Mouse (Mus musculus) midbrain, embryonic 16.5 days (tissue): ENCODE measurements around the gene Smap2. TPM values are rescaled to one million over a fixed set of nuclear protein-coding genes. Genes with fewer than 3 reads are reported as not detected.

Experiments
- ATAC-seq: fragments of 200-750 bp; cut with Nextera tagmentation; 2 replicates; pipeline ENCODE4 v1.8.0; 2017; ENCODE audit warnings: moderate TSS enrichment
- H3K27ac ChIP-seq: fragments of 300-500 bp; sonication (generic); 2 replicates; pipeline ENCODE4 v1.5.1; 2014; ENCODE audit warnings: mild to moderate bottlenecking, low read length, mixed read lengths
- H3K27me3 ChIP-seq: fragments of 300-500 bp; sonication (generic); 2 replicates; pipeline ENCODE4 v1.6.1; 2014; ENCODE audit warnings: low read depth, low read length, mixed read lengths; ENCODE audit not compliant: control insufficient read depth, insufficient read depth
- H3K36me3 ChIP-seq: fragments of 300-500 bp; sonication (generic); 2 replicates; pipeline ENCODE4 v1.6.1; 2014; ENCODE audit warnings: mild to moderate bottlenecking, low read length, moderate library complexity, mixed read lengths; ENCODE audit not compliant: control insufficient read depth, insufficient read depth
- H3K4me1 ChIP-seq: fragments of 300-500 bp; sonication (generic); 2 replicates; pipeline ENCODE4 v1.6.1; 2014; ENCODE audit warnings: mild to moderate bottlenecking, low read length, mixed read lengths; ENCODE audit not compliant: control insufficient read depth, insufficient read depth
- H3K4me2 ChIP-seq: fragments of 300-500 bp; sonication (generic); 2 replicates; pipeline ENCODE4 v1.6.1; 2014; ENCODE audit warnings: mild to moderate bottlenecking, low read length, mixed read lengths
- H3K4me3 ChIP-seq: fragments of 300-500 bp; sonication (generic); 2 replicates; pipeline ENCODE4 v1.5.1; 2014; ENCODE audit warnings: low read depth, mild to moderate bottlenecking, low read length, moderate library complexity, mixed read lengths
- H3K9ac ChIP-seq: fragments of 300-500 bp; sonication (generic); 2 replicates; pipeline ENCODE4 v1.6.1; 2014; ENCODE audit warnings: low read depth, low read length, mixed read lengths
- H3K9me3 ChIP-seq: fragments of 300-500 bp; sonication (generic); replicated peaks from 2 replicates; pipeline ENCODE4 v1.6.1; 2014; ENCODE audit warnings: mild to moderate bottlenecking, low read length, mixed read lengths; ENCODE audit not compliant: control insufficient read depth, poor library complexity, severe bottlenecking
- WGBS: fragments of 180-500 bp; shearing (Covaris S2); extraction: QIAGEN DNeasy Blood & Tissue Kit; methylation state at CpG from one replicate; pipeline ENCODE4 v1.1.7; 2014; 5-methylcytosine and 5-hydroxymethylcytosine counted together
- polyA plus RNA-seq: library from polyadenylated mRNA; unstranded; fragments of >200 nt; fragmentation: Nextera tagmentation; extraction: Ambion mirVana; gene quantifications from 2 replicates; pipeline ENCODE4 v1.2.1, GENCODE M21; 2015

Gene Smap2
- polyA plus RNA-seq, 1 experiment from 2014 or later = 43.2 TPM

GRCm38 (mm10) chr4:120950763-120951427, 66.2 kb downstream of the Smap2 start:
- Histone ChIP-seq H3K4me3 (peak overlapping the region; percentile 51), H3K27ac (peak overlapping the region; percentile 71), H3K9me3 (no peaks in the 10 kb centered on the region), H3K4me2 (peak overlapping the region; percentile 79), H3K4me1 (peaks cover 11% of the 10 kb centered on the region), H3K27me3 (no peaks in the 10 kb centered on the region), H3K36me3 (no peaks in the 10 kb centered on the region), H3K9ac (peak overlapping the region; percentile 74)
- 6% methylated on average over 20 of the region's 20 CpGs for WGBS
- peak; percentile 11; the same call in 1 of the 2 replicates for ATAC-seq

- WGBS = 91% methylated on average over 3 of the region's 3 CpGs
- Histone ChIP-seq H3K9me3 (no peaks in the 10 kb centered on the region), H3K36me3 (no peaks in the 10 kb centered on the region), H3K27me3 (no peaks in the 10 kb centered on the region), H3K27ac (no peak overlapping the region), H3K4me3 (no peak overlapping the region), H3K4me1 (peaks cover 11% of the 10 kb centered on the region), H3K9ac (no peak overlapping the region), H3K4me2 (no peak overlapping the region)
- no peak for ATAC-seq
These were observed 68.1 kb downstream of the Smap2 start for GRCm38 (mm10) chr4:120948938-120949337.

GRCm38 (mm10) chr4:120935006-120935405, 82.0 kb downstream of the Smap2 start:
- Histone ChIP-seq H3K9ac (no peak overlapping the region), H3K4me2 (no peak overlapping the region), H3K36me3 (no peaks in the 10 kb centered on the region; the same call in 1 of the 2 replicates), H3K4me3 (no peak overlapping the region), H3K27ac (no peak overlapping the region), H3K9me3 (no peaks in the 10 kb centered on the region; the same call in 1 of the 2 replicates), H3K4me1 (no peaks in the 10 kb centered on the region), H3K27me3 (no peaks in the 10 kb centered on the region)
- no peak for ATAC-seq
- WGBS = 96% methylated on average over 3 of the region's 3 CpGs

- no peak overlapping the region for H3K27ac ChIP-seq
- no peak overlapping the region for H3K4me3 ChIP-seq
- H3K4me2 ChIP-seq = no peak overlapping the region
- no peaks in the 10 kb centered on the region; the same call in 1 of the 2 replicates for H3K9me3 ChIP-seq
- no peaks in the 10 kb centered on the region; the same call in 1 of the 2 replicates for H3K36me3 ChIP-seq
- WGBS = 97% methylated on average over 18 of the region's 18 CpGs
- H3K9ac ChIP-seq = no peak overlapping the region
- no peak for ATAC-seq
- H3K4me1 ChIP-seq = no peaks in the 10 kb centered on the region
- no peaks in the 10 kb centered on the region for H3K27me3 ChIP-seq
These were observed 86.3 kb downstream of the Smap2 start for GRCm38 (mm10) chr4:120930736-120931135.

- peaks cover 3% of the 10 kb centered on the region; the same call in 1 of the 2 replicates for H3K4me1 ChIP-seq
- no peaks in the 10 kb centered on the region for H3K27me3 ChIP-seq
- 88% methylated on average over 3 of the region's 3 CpGs for WGBS
These were observed 88.4 kb downstream of the Smap2 start for GRCm38 (mm10) chr4:120928686-120929085.

GRCm38 (mm10) chr4:120925386-120925785, 91.7 kb downstream of the Smap2 start:
- WGBS = 17% methylated on average over 3 of the region's 3 CpGs
- H3K27ac ChIP-seq = peak overlapping the region; percentile 89
- H3K9ac ChIP-seq = peak overlapping the region; percentile 89
- H3K4me3 ChIP-seq = peak overlapping the region; percentile 68
- peak overlapping the region; percentile 71 for H3K4me2 ChIP-seq
- ATAC-seq = peak; percentile 70
- no peaks in the 10 kb centered on the region for H3K27me3 ChIP-seq
- peaks cover 7% of the 10 kb centered on the region; the same call in 1 of the 2 replicates for H3K4me1 ChIP-seq
- peaks cover 10% of the 10 kb centered on the region; the same call in 1 of the 2 replicates for H3K9me3 ChIP-seq
- peaks cover 23% of the 10 kb centered on the region for H3K36me3 ChIP-seq

More at GRCm38 (mm10) chr4:120928686-120929085, 88.4 kb downstream of the Smap2 start:
- Histone ChIP-seq H3K4me2 (no peak overlapping the region), H3K4me3 (no peak overlapping the region), H3K9ac (no peak overlapping the region), H3K27ac (no peak overlapping the region), H3K9me3 (no peaks in the 10 kb centered on the region; the same call in 1 of the 2 replicates), H3K36me3 (no peaks in the 10 kb centered on the region; the same call in 1 of the 2 replicates)
- no peak for ATAC-seq

- Histone ChIP-seq H3K27ac (peak within 1 kb of the TSS; percentile 89), H3K4me2 (peak within 1 kb of the TSS; percentile 71), H3K36me3 (peaks cover 29% of the 10 kb centered on the region), H3K4me1 (peaks cover 7% of the 10 kb centered on the region; the same call in 1 of the 2 replicates), H3K4me3 (peak within 1 kb of the TSS; percentile 68), H3K9me3 (peaks cover 11% of the 10 kb centered on the region; the same call in 1 of the 2 replicates), H3K27me3 (no peaks in the 10 kb centered on the region), H3K9ac (peak within 1 kb of the TSS; percentile 89)
- WGBS = under 1% methylated on average over 33 of the region's 33 CpGs
- peak; percentile 98 for ATAC-seq
These were observed 92.3 kb downstream of the Smap2 start, which contains the start of gene Exo5 for GRCm38 (mm10) chr4:120924554-120925299. Gene Exo5, minus strand, starts transcription at chr4:120925017.

GRCm38 (mm10) chr4:120921461-120921860, 95.6 kb downstream of the Smap2 start:
- no peak for ATAC-seq
- H3K4me3 ChIP-seq = no peak overlapping the region
- no peak overlapping the region for H3K27ac ChIP-seq
- peaks cover 7% of the 10 kb centered on the region; the same call in 1 of the 2 replicates for H3K4me1 ChIP-seq
- no peak overlapping the region for H3K9ac ChIP-seq
- H3K4me2 ChIP-seq = no peak overlapping the region
- peaks cover 34% of the 10 kb centered on the region for H3K36me3 ChIP-seq
- WGBS = 97% methylated on average over 8 of the region's 8 CpGs
- H3K9me3 ChIP-seq = peaks cover 11% of the 10 kb centered on the region; the same call in 1 of the 2 replicates
- H3K27me3 ChIP-seq = no peaks in the 10 kb centered on the region
